Mouse (Mus musculus) layer of hippocampus, postnatal 14 days (tissue): ENCODE results near the gene Prelid1. TPM values are rescaled to one million over a fixed set of nuclear protein-coding genes. Genes with fewer than 3 reads are reported as not detected.

Experiments used
- DNase-seq, 2 experiments: peaks; one replicate each; pipeline ENCODE4 v3.0.0; 2021 to 2022; ENCODE audit warnings: low spot score in 2 of 2, mixed read lengths in 1 of 2
- long read RNA-seq, 2 experiments: library from polyadenylated mRNA; stranded (forward); transcript quantifications; one replicate each; pipeline ENCODE4 v2.0.0; 2021
- total RNA-seq, 2 experiments: library from RNA; stranded (reverse); gene quantifications; 2 replicates each; pipeline ENCODE4 v1.2.3; 2021

Prelid1 gene
- total RNA-seq = 100 to 1,000 TPM; 153 to 157 TPM
- long read RNA-seq, experiment 1, transcript Prelid1-201 (5 exons, 2,644 nt) = major isoform, 88 of 93 reads
- long read RNA-seq, experiment 1, partial matches to known transcripts = 3 of 93 reads
- long read RNA-seq, experiment 1, other reads (novel, unspliced or antisense) = 2 of 93 reads
- long read RNA-seq, experiment 2, transcript Prelid1-201 (5 exons, 2,644 nt) = major isoform, 111 of 117 reads
- long read RNA-seq, experiment 2, partial matches to known transcripts = 4 of 117 reads
- long read RNA-seq, experiment 2, other reads (novel, unspliced or antisense) = 2 of 117 reads

- no peak for DNase-seq
Measured at GRCm38 (mm10) chr13:55319931-55320533, at the start of gene Prelid1. Gene Prelid1 (plus strand): TSS chr13:55320500.

- no peak for DNase-seq
Measured at GRCm38 (mm10) chr13:55277203-55277602, 43.1 kb upstream of the Prelid1 start.

GRCm38 (mm10) chr13:55277646-55278045, 42.7 kb upstream of the Prelid1 start:
- DNase-seq = no peak

GRCm38 (mm10) chr13:55288854-55289253, 31.4 kb upstream of the Prelid1 start:
- DNase-seq = no peak

- no peak for DNase-seq
Measured at GRCm38 (mm10) chr13:55296760-55297159, 23.5 kb upstream of the Prelid1 start.

GRCm38 (mm10) chr13:55300913-55301312, 19.4 kb upstream of the Prelid1 start:
- no peak for DNase-seq

- peak in 1 of 2 experiments; percentile 66 for DNase-seq
Measured at GRCm38 (mm10) chr13:55312028-55312630, 8.2 kb upstream of the Prelid1 start.

GRCm38 (mm10) chr13:55313051-55313450, 7.2 kb upstream of the Prelid1 start:
- no peak for DNase-seq

- no peak for DNase-seq
Measured at GRCm38 (mm10) chr13:55314891-55315412, 5.3 kb upstream of the Prelid1 start.

- no peak for DNase-seq
Measured at GRCm38 (mm10) chr13:55318351-55318750, 1.9 kb upstream of the Prelid1 start.

GRCm38 (mm10) chr13:55321434-55322129, 1.3 kb downstream of the Prelid1 start, which contains the start of gene Rab24:
Gene Rab24 (minus strand): TSS chr13:55321946.
- DNase-seq = peak; percentile 86 to 89

- peak in 1 of 2 experiments; percentile 47 for DNase-seq
Measured at GRCm38 (mm10) chr13:55322130-55322825, 2.0 kb downstream of the Prelid1 start.

GRCm38 (mm10) chr13:55325596-55325995, 5.3 kb downstream of the Prelid1 start:
- DNase-seq = no peak

- DNase-seq = no peak
Measured at GRCm38 (mm10) chr13:55327169-55327568, 6.9 kb downstream of the Prelid1 start.

GRCm38 (mm10) chr13:55327633-55328032, 7.3 kb downstream of the Prelid1 start:
- DNase-seq = peak; percentile 93 to 95

- no peak for DNase-seq
Measured at GRCm38 (mm10) chr13:55328171-55328570, 7.9 kb downstream of the Prelid1 start.

- no peak for DNase-seq
Measured at GRCm38 (mm10) chr13:55328641-55329040, 8.3 kb downstream of the Prelid1 start.

GRCm38 (mm10) chr13:55329109-55329682, 8.9 kb downstream of the Prelid1 start:
- peak in 1 of 2 experiments; percentile 33 for DNase-seq

GRCm38 (mm10) chr13:55329683-55330566, 9.6 kb downstream of the Prelid1 start, which contains the start of gene Mxd3:
Gene Mxd3 (minus strand): TSS chr13:55329823.
- DNase-seq = peak; percentile 81 to 83
